Mouse (Mus musculus) bone marrow macrophage, adult 2 months (primary cell): ENCODE measurements around the gene Prrxl1.

ENCODE experiments used
- CTCF ChIP-seq: IDR thresholded peaks from 2 replicates; pipeline ENCODE4 v1.5.1; 2012; ENCODE audit warnings: low read depth, mild to moderate bottlenecking, low read length, moderate library complexity
- POLR2A ChIP-seq: IDR thresholded peaks from 2 replicates; pipeline ENCODE4 v1.6.1; 2012; ENCODE audit warnings: mild to moderate bottlenecking, low read depth, low read length, borderline replicate concordance

DNA sequence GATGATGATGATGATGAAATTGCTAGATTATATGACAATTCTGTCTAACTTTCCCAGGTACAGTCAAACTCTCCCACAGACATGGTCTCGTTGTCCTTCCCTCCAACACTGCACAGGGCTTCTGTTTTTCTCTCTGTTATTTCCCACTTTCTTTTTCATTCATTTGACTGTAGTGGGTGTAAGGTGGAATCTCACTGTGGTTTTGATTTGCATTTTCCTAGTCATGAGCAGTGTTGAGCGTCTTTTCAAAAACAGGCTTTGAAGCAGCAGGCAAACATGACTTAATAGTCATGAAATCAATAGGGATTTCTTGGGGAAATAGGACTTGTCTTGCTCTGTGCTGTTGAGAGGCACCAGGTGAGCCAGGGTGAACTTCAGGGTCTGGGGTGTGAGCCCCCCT is 97.1 kb downstream of the Prrxl1 start:
- TF ChIP-seq POLR2A (no peak), CTCF (no peak)
